Mouse (Mus musculus): ENCODE measurements around the gene Mgmt. TPM values are rescaled to one million over a fixed set of nuclear protein-coding genes. Genes with fewer than 3 reads are reported as not detected.

Mgmt gene
- polyA plus RNA-seq, 1 experiment, result 4.3 TPM

GRCm38 (mm10) chr7:136864677-136865463 is 29.5 kb upstream of the Mgmt start:
- Histone ChIP-seq H3K4me1 (ENCODE audit: control insufficient read depth, insufficient read depth, low read length) (no peaks in the 10 kb centered on the region), H3K4me3 (ENCODE audit: insufficient read depth, low read length) (no peak overlapping the region), H3K27ac (ENCODE audit: insufficient read depth, low read depth, low read length) (no peak overlapping the region)
- no peak for TF ChIP-seq POLR2A (IDR thresholded peaks at IDR 0.05; ENCODE audit: borderline replicate concordance, low read depth, low read length)
- TF ChIP-seq CTCF (IDR thresholded peaks at IDR 0.05; ENCODE audit: low read depth, low read length), result no peak

DNA sequence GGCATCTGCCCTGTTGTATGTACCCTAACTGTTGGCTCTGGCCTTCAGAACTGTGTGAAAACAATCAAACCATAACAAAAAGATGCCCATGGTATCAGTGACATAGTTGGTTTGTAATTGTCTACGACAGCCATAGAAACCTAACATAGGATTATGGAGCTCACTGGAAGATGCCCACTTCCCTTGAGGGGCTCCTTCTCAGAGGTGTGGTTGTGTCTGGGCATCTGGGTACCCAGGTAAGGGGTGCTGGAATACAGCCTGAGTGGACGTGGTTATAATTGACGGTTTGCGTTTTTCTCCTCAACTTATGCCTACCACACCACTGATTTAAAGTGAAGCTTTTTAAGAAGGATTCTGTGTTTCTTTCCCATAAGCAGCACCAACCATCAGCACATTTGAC is 28.5 kb upstream of the Mgmt start:
- Histone ChIP-seq H3K27ac (ENCODE audit: insufficient read depth, low read depth, low read length) (no peak overlapping the region), H3K4me1 (ENCODE audit: control insufficient read depth, insufficient read depth, low read length) (no peaks in the 10 kb centered on the region), H3K4me3 (ENCODE audit: insufficient read depth, low read length) (no peak overlapping the region)
- no peak for TF ChIP-seq CTCF (IDR thresholded peaks at IDR 0.05; ENCODE audit: low read depth, low read length)
- TF ChIP-seq POLR2A (IDR thresholded peaks at IDR 0.05; ENCODE audit: borderline replicate concordance, low read depth, low read length), result no peak

- H3K4me3 ChIP-seq (ENCODE audit: insufficient read depth, low read length), result no peak overlapping the region
- TF ChIP-seq POLR2A (IDR thresholded peaks at IDR 0.05; ENCODE audit: borderline replicate concordance, low read depth, low read length), result no peak
- TF ChIP-seq CTCF (IDR thresholded peaks at IDR 0.05; ENCODE audit: low read depth, low read length), result no peak
These were observed 27.9 kb upstream of the Mgmt start for GRCm38 (mm10) chr7:136866535-136866934.

DNA sequence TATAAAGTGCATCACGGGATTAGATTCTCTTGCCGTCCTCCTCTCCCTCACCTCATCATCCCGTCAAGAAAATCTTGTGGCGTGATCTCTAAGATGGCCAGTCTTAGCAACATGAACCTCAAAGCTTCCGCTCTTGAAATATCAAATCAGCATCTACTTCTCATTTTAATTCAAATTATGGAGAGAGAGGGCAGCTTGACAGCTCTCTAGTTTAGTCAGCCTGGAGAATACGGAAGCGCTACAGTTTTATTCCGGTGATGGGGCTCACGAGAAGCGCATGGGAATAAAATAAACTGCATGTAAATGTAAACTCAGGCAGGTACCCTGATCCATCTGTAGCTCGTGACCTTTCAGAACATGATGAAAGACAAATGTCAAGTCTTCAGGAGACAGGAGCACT is 22.9 kb upstream of the Mgmt start:
- no peak for TF ChIP-seq CTCF (IDR thresholded peaks at IDR 0.05; ENCODE audit: low read depth, low read length)
- no peak for TF ChIP-seq POLR2A (IDR thresholded peaks at IDR 0.05; ENCODE audit: borderline replicate concordance, low read depth, low read length)
- H3K4me3 ChIP-seq (ENCODE audit: insufficient read depth, low read length), result no peak overlapping the region
- no peak overlapping the region for H3K27ac ChIP-seq (ENCODE audit: insufficient read depth, low read depth, low read length)
- H3K4me1 ChIP-seq (ENCODE audit: control insufficient read depth, insufficient read depth, low read length), result no peaks in the 10 kb centered on the region

More at GRCm38 (mm10) chr7:136866535-136866934, 27.9 kb upstream of the Mgmt start:
- Histone ChIP-seq H3K4me1 (ENCODE audit: control insufficient read depth, insufficient read depth, low read length) (no peaks in the 10 kb centered on the region), H3K27ac (ENCODE audit: insufficient read depth, low read depth, low read length) (no peak overlapping the region)

DNA sequence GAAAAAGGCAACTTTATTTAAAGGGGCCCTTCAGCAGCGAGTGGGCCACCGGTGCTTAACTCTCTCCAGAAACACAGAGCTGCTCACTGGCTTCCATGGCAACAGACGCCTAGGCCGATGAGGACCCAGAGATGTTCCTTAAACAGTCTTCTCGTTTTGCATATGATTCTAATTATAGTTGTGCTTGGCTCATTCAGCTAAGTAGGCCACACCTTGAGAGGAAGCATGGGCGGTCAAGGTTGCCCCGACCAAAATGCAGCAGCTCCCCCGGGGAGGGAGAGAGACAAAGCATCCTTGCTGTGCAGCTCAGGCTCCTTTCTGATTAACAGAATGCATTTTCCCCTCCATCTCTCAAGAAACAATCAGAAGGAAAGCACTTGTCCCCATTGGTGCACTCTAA is 22.4 kb upstream of the Mgmt start:
- H3K4me1 ChIP-seq (ENCODE audit: control insufficient read depth, insufficient read depth, low read length), result no peaks in the 10 kb centered on the region
- TF ChIP-seq POLR2A (IDR thresholded peaks at IDR 0.05; ENCODE audit: borderline replicate concordance, low read depth, low read length), result no peak
- TF ChIP-seq CTCF (IDR thresholded peaks at IDR 0.05; ENCODE audit: low read depth, low read length), result no peak
- no peak overlapping the region for H3K4me3 ChIP-seq (ENCODE audit: insufficient read depth, low read length)
- no peak overlapping the region for H3K27ac ChIP-seq (ENCODE audit: insufficient read depth, low read depth, low read length)

DNA sequence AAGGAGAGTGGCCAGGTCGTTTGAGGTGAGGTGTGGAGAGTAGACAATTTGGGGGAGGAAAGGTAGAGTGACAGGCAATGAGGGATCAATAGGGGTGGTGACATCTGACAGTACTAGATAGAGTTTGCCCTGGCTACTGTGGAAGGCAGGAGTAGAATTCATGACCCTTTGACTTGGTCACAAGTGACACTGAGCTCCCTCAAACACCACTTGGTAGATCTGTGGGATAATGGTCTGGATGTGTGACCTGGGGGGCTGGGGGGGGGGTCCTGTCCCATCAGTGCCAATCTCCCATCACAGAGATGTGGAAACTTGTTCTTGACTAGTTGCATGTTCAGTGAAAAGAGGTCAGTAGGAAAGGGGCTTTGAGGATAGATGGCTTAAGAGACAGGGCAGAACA is 20.0 kb upstream of the Mgmt start:
- Histone ChIP-seq H3K27ac (ENCODE audit: insufficient read depth, low read depth, low read length) (no peak overlapping the region), H3K4me1 (ENCODE audit: control insufficient read depth, insufficient read depth, low read length) (no peaks in the 10 kb centered on the region), H3K4me3 (ENCODE audit: insufficient read depth, low read length) (no peak overlapping the region)
- TF ChIP-seq CTCF (IDR thresholded peaks at IDR 0.05; ENCODE audit: low read depth, low read length), result no peak
- no peak for TF ChIP-seq POLR2A (IDR thresholded peaks at IDR 0.05; ENCODE audit: borderline replicate concordance, low read depth, low read length)

DNA sequence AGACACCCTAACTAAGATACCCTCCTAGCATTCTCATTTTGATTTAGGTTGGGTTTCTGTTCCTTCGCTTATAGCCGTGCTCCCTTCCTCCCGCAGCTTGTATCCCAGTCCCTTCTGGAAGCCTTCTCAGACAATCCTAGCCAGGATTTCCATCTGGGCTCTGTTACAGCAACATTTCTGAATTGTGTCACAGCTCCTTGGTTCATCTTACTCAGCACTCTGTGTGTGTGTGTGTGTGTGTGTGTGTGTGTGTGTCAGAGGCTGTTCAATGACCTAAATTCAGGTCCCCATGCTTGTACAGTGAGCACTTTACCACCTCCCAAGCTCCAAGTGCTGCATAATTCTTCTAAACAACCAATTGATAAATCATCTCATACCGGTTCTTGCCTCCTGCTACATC is 14.0 kb upstream of the Mgmt start:
- Histone ChIP-seq H3K4me1 (ENCODE audit: control insufficient read depth, insufficient read depth, low read length) (no peaks in the 10 kb centered on the region), H3K27ac (ENCODE audit: insufficient read depth, low read depth, low read length) (no peak overlapping the region), H3K4me3 (ENCODE audit: insufficient read depth, low read length) (no peak overlapping the region)
- TF ChIP-seq CTCF (IDR thresholded peaks at IDR 0.05; ENCODE audit: low read depth, low read length), result no peak
- TF ChIP-seq POLR2A (IDR thresholded peaks at IDR 0.05; ENCODE audit: borderline replicate concordance, low read depth, low read length), result no peak

- no peak overlapping the region for H3K4me3 ChIP-seq (ENCODE audit: insufficient read depth, low read length)
- no peak for TF ChIP-seq POLR2A (IDR thresholded peaks at IDR 0.05; ENCODE audit: borderline replicate concordance, low read depth, low read length)
- no peak for TF ChIP-seq CTCF (IDR thresholded peaks at IDR 0.05; ENCODE audit: low read depth, low read length)
- no peaks in the 10 kb centered on the region for H3K4me1 ChIP-seq (ENCODE audit: control insufficient read depth, insufficient read depth, low read length)
- no peak overlapping the region for H3K27ac ChIP-seq (ENCODE audit: insufficient read depth, low read depth, low read length)
These were observed 6.3 kb upstream of the Mgmt start for GRCm38 (mm10) chr7:136888161-136888560.

- peak overlapping the region; percentile 80 for H3K4me3 ChIP-seq (ENCODE audit: insufficient read depth, low read length)
- TF ChIP-seq POLR2A (IDR thresholded peaks at IDR 0.05; ENCODE audit: borderline replicate concordance, low read depth, low read length) (no peak), CTCF (IDR thresholded peaks at IDR 0.05; ENCODE audit: low read depth, low read length) (no peak)
- H3K27ac ChIP-seq (ENCODE audit: insufficient read depth, low read depth, low read length), result 0 out of 2 replicates have a peak overlapping the region, but pooled peaks have one; percentile 67
- H3K4me1 ChIP-seq (ENCODE audit: control insufficient read depth, insufficient read depth, low read length), result peaks cover 14% of the 10 kb centered on the region
These were observed 942 bp downstream of the Mgmt start for GRCm38 (mm10) chr7:136895356-136895755.

- no peak overlapping the region for H3K27ac ChIP-seq (ENCODE audit: insufficient read depth, low read depth, low read length)
- H3K4me1 ChIP-seq (ENCODE audit: control insufficient read depth, insufficient read depth, low read length), result peaks cover 14% of the 10 kb centered on the region
- TF ChIP-seq POLR2A (IDR thresholded peaks at IDR 0.05; ENCODE audit: borderline replicate concordance, low read depth, low read length) (no peak), CTCF (IDR thresholded peaks at IDR 0.05; ENCODE audit: low read depth, low read length) (no peak)
- H3K4me3 ChIP-seq (ENCODE audit: insufficient read depth, low read length), result no peak overlapping the region
These were observed 1.4 kb downstream of the Mgmt start for GRCm38 (mm10) chr7:136895851-136896250.

Data from bone marrow macrophage, adult 2 months (primary cell).